Mouse (Mus musculus): ENCODE results near the gene Rsph14.

DNA sequence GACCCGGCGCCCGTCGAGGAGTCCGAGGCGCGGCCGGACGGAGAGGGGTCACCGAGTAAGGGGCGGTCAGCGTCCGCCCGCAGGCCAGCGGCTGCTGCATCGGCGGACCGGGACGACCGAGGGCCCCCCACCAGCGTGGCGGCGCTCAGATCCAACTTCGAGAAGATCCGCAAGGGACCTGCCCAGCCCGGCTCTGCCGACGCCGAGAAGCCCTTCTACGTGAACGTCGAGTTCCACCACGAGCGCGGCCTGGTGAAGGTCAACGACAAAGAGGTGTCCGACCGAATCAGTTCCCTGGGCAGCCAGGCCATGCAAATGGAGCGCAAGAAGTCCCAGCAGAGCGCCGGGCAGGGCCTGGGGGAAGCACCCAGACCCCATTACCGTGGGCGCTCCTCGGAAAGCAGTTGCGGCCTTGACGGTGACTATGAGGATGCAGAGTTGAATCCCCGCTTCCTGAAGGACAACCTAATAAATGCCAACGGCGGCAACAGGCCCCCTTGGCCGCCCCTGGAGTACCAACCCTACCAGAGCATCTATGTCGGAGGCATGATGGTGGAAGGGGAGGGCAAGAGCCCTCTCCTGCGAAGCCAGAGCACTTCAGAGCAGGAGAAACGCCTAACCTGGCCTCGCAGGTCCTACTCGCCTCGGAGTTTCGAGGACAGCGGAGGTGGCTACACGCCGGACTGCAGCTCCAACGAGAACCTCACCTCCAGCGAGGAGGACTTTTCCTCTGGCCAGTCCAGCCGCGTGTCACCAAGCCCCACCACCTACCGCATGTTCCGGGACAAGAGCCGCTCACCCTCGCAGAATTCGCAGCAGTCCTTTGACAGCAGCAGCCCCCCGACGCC is 29.2 kb upstream of the Rsph14 start:
- TF ChIP-seq CTCF (IDR thresholded peaks at IDR 0.05; ENCODE audit: extremely low read depth, insufficient read depth, low read length), result no peak
- no peak for TF ChIP-seq POLR2A (IDR thresholded peaks at IDR 0.05; ENCODE audit: extremely low read depth, insufficient read depth, low read length)

Measured in cortical plate, adult 2 months (tissue).